Mouse (Mus musculus) forelimb bud, embryonic 11.5 days (tissue): ENCODE results near the gene Car7.
"Not testable (repeated sequence)": the region's sequence is repeated elsewhere in the genome, so short reads cannot be mapped to it uniquely, and the experiment has no call there.

Experiments used
- DNase-seq: peaks from one replicate; pipeline ENCODE4 v3.0.0-alpha.2; 2012; ENCODE audit warnings: low read depth, low spot score

Car7 gene

DNA sequence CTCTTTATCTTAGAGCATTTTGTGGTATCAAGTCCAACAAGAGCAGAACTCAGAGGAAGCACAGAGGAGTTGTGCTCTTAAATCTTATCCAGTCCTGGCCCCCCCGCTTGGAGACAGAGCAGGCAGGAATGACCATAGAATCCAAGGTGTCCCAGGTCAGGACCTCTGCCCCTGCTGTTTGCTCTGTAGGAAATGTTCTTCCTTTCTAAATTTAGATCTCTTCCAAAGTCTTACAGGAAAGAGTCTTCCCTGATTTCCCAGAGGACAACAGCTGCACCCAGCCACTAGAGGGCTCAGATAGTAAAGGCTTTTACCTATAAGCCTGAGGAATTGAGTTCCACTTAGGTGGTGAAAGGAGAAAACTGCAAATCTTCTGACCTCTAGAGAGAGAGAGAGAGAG lies 35.1 kb downstream of the Car7 start:
- peak; percentile 11 for DNase-seq

DNA sequence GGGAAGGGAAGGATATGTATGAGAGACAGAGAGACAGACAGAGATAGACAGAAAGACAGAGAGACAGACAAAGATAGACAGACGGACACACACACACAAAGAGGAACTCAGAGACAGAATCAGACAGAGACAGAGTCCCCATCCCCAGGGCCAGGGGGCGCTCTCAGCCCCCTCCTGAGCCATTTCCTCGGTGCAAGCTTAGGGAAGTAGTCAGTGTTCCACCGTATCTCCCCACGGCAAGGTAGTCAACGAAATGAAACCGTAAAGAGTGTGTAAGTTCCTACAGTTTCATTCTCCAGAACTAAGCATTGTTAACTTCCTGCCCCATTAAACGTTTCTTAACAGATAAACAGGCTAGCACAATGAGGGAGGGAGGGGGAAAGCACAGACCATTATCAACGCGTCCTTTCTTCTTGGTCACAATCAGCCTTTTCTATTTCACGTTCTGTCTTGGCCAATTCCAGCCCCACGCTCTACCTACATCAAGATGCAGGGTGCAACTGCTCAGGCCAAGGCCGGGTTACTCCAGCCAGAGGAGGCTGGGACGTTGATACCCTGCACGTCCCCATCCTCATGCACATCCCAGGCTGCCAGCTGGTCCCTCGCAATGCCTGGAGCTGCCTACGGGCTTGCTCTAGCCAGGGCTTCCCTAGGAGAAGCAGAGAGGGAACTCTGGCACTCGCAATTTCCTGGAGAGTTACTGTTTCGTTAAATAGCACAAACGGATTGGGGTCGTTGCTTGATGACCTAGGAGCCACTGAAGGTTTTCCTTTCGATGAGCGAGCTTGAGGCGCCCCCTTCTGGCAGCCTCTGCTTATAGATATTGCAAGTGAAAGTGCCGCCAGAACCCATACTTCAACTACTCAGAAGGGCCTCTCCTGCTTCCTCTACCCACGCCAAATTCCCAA lies 36.2 kb downstream of the Car7 start:
- DNase-seq, result peak; percentile 87

DNA sequence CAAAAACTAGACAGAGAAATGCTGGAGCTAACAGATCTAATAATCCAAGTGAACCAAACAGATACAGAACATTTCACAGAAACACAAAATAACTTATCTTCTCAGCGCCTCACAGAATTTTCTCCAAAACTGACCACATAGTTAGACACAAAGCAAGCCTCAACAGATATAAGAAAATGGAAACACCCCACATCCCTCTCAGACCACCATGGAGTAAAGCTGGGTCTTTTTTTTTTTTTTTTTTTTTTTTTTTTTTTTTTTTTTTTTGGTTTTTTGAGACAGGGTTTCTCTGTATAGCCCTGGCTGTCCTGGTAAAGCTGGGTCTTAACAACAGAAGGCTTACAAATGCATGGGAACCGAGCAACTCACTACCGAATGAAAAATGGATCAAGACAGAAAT lies 42.3 kb downstream of the Car7 start:
- DNase-seq, result no peak

DNA sequence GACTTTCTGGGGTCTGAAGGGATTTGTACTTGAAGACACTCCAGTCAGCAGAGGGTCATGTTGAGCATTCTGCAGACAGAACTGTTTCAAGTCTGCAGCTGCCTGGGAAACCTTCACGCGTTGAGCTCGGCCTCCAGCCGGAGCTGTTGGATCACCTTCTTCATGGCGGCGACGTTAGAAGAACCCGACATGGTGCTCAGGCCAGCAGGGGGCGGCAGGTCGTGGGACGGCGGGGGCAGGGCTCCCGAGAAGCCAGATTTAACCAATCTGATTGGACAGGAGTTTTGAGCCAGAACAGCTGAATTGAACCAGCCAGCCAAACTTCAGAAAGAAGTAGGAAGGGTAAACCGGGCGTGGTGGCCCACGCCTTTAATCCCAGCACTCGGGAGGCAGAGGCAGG lies 43.1 kb downstream of the Car7 start:
- not testable (repeated sequence) for DNase-seq

DNA sequence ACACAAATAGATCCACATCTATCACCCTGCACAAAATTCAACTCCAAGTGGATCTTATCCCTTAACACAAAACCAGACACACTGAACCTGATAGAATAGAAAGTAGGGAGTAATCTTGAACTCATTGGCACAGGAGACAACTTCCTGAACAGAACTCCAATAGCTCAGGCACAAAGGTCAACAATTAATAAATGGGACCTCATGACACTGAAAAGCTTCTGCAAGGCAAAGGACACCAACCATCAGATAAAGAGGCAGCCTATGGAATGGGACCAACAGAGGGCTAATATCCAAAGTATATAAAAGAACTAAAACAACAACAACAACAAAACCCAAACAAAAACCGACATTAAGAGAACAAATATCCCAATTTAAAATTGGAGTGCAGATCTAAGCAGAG lies 50.0 kb downstream of the Car7 start:
- DNase-seq, result no peak

DNA sequence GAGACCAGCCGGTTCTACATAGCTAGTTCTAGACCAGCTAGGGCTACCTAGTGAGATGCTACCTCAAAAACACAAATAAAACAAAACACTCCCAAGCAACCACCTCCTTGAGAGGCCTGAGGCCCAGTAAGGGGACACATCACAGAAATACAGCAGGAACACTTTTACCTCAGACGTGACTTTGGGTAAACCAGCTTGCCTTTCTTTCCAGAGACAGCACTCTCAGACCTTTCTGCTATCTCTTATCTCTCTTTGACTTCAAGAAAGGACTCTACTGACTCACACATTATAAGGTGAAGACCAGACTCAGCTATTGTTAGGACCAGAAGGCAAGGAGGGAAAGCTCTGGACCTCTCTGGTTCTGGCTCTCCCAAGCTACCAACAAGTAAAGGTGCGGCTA lies 55.8 kb downstream of the Car7 start:
- no peak for DNase-seq

DNA sequence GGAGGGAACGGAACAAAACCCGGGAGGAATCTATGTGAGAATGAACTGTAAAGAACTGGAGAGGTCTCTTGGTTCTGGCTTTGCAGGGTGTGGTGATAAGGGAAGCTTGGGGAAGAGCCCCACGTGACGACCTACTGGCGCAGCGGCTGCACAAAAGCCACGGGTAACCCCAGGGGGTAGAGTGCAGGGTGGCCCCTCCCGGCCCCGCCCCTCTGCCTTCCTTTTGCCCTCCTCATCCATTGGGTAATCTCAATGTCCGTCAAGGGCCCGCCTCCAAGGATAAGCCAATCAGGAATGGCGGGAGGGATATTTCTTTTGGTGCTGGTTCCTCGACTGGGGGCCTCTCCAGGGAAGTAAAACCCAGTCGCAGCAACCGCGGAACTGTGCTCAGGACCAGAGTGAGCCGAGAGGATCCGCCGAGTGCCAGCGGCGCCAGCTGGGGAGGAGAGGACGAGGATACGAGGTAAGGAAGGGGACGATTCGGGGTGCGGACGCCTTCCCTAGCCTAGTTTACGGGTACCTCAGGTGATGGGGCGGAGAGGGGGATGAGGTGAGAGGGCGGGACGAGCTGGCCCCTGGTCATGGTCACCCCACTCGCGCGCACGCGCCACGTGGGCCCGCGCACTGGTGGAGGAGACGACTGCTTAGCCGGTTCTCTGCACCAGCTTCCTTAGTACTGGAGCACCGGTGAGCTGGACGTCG lies 56.8 kb downstream of the Car7 start, which contains the start of gene Pdp2:
Gene Pdp2, plus strand, starts transcription at position 319 of the 702 bp plus-strand sequence.
- peak; percentile 92 for DNase-seq

DNA sequence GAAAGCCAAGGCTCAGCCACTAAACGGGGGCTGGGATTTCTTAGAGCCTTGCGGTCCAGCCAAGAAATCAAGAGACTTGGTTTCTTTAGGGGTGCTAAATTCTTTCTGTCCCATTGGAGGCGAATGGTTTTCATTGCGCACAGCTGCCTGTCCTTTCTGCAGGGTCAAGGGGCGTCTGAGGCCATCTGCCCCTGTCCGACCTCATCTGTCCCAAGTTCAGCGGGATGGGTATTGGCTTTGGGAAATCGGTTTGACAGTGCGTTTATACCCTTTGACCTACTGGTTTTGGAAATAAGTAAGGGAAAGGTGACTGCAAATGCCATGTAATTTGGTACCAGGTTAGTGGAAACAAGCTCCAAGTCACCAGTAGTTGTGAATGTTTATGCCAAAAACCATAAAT lies 57.4 kb downstream of the Car7 start:
- no peak for DNase-seq

DNA sequence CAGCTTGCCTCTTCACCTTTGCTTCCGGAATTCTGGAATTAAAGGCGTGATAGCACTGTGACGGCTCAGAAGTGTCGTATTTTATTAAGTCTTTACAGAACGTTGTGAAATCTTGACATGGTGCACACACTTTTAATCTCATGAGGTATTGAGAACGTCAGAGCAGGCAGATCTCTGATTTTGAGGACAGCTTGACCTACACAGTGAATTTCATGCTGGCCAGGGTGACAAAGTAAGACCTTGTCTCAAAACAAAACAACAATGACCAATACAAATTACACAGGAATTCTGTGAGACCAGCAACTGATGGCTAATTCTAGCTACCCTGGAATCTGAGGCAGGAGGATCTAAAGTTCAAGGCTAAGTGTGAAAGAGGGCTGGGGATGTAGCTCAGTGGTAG lies 58.1 kb downstream of the Car7 start:
- DNase-seq, result no peak

DNA sequence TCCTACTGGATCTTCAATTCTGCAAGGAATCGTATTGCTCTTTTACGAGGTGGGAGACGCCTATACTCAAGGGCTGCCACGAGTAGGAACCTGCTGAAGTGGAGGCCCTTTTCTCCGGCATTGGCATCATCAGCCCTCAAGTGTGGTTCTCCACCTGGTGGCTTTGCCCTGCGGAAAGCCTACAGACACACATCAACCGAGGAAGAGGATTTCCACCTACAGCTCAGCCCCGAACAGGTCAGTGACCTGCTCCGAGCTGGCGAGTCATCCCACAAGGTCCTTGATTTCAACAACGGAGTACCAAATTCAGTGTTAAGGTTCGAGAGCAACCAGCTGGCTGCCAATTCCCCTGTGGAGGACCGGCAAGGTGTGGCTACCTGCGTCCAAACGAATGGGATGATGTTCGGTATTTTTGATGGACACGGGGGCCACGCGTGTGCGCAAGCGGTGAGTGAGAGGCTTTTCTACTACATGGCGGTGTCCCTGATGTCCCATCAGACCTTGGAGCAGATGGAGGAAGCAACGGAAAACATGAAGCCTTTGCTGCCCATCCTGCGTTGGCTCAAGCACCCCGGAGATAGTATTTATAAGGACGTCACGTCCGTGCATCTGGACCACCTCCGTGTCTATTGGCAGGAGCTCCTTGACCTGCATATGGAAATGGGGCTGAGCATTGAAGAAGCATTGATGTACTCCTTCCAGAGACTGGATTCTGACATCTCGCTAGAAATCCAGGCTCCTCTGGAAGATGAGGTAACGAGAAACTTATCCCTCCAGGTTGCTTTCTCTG lies 59.2 kb downstream of the Car7 start:
- DNase-seq, result no peak

DNA sequence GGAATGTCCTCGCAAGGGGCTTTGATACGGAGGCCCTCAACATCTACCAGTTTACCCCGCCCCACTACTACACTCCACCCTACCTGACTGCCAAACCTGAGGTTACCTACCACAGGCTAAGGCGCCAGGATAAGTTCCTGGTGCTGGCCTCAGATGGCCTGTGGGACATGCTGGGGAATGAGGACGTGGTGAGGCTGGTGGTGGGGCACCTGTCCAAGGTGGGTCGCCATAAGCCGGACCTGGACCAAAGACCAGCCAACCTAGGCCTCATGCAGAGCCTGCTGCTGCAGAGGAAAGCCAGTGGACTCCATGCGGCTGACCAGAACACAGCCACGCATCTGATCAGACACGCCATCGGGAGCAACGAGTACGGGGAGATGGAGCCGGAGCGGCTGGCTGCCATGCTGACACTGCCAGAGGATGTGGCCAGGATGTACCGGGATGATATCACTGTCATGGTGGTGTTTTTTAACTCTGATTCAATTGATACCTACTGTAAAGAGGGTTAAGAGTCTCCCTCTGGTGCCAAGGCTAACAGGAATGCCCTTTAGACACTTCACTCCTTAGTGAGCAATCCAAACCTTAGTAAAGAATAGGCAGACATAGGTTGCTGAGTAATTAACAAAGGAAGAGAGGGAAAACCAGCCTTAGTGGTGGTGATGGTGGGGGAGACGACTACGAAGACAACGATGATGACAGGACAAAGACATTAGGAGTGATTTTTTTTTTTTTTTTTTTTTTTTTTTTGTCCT lies 60.3 kb downstream of the Car7 start:
- no peak for DNase-seq

DNA sequence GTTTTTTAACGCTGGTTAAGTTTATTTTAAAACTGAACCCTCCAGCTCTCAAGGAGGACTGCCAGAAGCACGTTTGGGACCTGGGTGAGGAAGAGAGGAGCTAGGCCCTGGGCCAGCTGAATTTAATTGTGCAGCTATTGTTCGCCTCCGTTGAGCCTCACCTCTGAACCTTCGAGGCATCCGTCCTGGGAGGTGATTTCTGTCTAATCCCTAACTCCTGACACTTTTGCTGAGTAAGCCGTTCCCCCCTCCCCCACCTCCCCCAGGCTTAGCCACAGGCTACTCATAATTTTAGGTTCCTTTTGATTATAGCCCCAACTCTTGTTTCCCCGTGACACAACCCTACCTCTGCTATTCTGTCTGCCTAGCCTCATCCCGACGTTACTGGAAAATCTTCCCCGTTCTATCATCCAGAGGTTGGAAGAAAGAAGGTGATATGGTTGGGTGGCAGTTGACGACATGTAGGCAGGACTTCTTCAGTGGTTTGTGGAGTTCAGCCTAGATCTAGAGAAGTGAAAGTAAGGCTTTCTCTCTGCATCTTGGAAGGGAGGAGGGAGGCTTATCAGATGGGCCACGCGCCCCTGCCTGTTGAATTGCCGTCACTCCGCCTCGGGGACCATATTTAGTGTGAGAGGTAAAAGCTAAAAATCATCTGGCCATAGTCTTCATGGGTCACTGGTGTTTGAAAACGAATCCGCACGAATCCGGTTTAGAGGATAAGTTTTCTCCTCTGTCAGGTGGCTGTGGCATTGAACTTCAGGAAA lies 61.5 kb downstream of the Car7 start:
- no peak for DNase-seq

DNA sequence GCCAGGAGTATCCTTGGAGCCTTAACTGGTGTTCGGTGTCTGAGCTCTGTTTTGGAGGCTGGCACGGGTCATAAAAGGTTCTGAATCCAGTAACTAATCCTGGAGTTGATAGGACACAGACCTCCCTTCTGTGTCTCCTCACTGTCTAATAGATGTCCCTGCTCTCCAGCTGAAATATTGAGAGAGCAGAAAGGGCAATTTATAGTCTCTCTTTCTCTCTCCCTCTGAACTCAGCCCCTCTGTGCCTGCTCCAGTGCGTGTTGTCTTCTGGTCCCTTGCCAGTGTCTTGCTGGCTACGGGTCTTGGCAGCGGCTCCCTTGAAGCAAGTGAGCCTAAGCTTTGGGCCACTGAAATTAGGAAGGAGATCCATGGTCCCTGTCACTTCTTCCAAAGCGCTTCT lies 63.2 kb downstream of the Car7 start:
- DNase-seq, result no peak

DNA sequence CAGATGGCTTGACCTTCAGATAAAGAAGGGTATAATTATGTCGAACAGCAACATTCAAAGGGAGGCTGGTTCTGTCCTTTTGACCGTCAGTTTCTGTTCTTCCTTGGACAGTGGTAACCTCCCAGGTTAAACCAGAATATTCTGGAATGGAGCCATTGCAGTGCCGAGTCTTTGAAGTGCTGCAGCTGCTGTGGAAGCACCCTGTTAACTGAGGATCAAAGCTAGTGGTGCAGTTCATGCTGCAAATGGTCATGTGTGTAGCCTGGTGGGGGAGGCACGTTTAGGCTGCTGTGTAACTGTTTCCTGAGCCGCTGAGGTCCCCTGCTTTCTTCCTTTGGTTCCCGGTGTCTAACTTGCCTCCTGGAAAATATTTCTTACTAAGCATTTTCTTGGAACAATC lies 64.0 kb downstream of the Car7 start:
- DNase-seq, result no peak
